Mouse (Mus musculus) gastrocnemius, postnatal 25 days (tissue): ENCODE measurements around the gene Fam107a. TPM values are rescaled to one million over a fixed set of nuclear protein-coding genes. Genes with fewer than 3 reads are reported as not detected.
"Not testable (repeated sequence)": the region's sequence is repeated elsewhere in the genome, so short reads cannot be mapped to it uniquely, and the experiment has no call there.

ENCODE experiments used
- DNase-seq: peaks from one replicate; pipeline ENCODE4 v3.0.0; 2022
- total RNA-seq, 2 experiments: library from RNA; stranded (reverse); gene quantifications; 1 replicate in 1 of 2; 2 replicates in 1 of 2; pipeline ENCODE4 v1.2.3; 2021

Fam107a gene
- total RNA-seq, 2 experiments from 2014 or later: 3.4 to 6.3 TPM

DNA sequence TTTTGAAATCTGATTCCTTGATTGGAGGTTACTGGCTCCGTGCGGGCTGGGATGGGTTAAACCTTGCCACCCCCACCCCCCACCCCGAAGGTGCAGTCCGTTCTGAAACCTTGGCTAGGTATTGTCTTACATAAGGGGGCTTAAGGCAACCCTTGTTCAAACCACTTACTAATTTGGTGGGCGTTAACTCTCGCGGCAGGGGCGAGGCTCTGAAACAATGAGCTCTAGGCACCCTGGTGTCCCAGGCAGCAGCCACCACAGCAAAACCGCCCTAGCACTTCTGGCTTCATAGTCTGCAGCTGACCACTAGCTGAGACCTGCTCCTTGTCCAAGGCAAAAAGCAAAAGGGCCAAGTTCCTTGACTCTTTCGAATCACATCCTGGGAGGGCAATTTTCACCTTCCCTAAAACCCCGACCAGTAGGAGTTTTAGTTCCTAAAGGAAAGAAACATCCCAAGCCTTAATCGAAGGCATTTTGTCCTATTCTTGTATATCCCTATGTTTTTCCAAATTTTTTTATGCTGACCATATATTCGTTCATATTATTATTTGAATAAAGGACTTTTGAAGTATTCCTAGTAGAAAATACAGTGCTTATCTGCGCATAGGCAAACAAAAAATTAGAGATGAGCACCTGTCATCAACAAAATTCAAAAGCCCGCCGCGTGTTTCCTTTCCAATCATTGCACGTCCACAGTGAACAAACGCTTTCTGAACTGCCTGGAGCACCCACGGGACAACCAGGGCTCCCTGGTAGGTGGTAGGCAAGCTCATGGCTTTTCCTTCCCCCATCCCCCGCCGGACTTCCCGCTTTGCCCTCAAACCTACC is 1.2 kb downstream of the Fam107a start:
- no peak for DNase-seq

DNA sequence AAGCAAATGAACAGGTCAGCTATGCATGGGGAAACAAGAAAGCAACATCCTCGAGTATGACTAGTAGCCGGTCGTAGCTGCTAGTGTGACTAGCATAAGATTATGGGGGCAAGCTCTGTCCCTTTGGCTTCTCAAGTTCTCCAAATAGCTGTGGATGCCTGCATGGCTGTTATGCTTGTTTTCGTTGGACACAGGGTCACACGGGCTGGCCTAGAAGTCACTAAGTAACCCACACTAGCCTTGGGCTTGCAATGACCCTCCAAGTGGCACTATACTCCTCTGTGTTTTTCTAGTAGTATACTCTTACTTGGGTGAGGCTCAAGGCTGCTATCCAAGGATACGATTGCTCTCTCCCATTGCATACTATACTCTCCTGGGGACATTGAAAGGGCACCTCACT is 2.7 kb downstream of the Fam107a start:
- no peak for DNase-seq

DNA sequence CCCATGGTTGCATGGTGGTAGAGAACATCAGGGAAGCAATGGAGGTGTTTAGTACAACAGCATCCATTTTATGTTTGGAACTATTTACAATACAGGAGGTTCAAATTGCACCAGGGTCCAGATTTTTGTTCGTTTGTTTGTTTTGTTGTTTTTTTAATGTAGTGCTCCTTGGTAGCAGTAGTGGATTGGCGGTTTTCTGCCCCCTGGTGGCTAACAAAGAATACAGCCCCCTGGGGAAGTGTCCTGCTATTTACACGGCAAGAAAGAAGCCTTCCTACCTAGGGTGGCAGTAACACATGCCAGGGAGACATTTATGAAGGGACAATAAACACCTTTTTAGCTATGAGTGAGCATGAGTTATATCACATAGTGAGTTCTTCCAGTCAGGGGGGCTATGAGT is 3.3 kb downstream of the Fam107a start:
- DNase-seq: no peak

GRCm38 (mm10) chr14:8313877-8314276 is 3.9 kb downstream of the Fam107a start:
- DNase-seq: no peak

GRCm38 (mm10) chr14:8309621-8310141 is 8.1 kb downstream of the Fam107a start:
- peak; percentile 29 for DNase-seq

- no peak for DNase-seq
Measured at GRCm38 (mm10) chr14:8308650-8309049, 9.2 kb downstream of the Fam107a start.

DNA sequence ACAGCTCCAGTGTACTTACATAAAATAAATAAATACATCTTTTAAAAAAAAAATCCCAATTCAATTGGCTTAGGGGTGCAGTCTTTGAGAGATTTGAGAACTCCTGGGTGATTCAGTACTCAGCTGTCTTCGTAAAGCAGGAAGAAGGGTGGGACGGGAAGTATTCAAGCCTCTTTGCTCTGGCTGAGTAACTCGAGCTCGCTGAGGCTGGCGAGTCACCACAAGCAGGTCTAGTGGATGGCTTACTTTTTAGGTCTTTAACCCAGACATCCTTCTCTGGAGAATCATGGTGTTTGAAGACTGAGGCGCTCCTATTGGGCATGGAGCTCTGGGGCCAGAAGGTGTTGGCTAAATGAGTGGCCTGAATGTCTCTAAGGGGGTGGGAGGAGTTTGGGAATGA is 10.9 kb downstream of the Fam107a start:
- DNase-seq: no peak

GRCm38 (mm10) chr14:8305014-8305413 is 12.8 kb downstream of the Fam107a start:
- no peak for DNase-seq

DNA sequence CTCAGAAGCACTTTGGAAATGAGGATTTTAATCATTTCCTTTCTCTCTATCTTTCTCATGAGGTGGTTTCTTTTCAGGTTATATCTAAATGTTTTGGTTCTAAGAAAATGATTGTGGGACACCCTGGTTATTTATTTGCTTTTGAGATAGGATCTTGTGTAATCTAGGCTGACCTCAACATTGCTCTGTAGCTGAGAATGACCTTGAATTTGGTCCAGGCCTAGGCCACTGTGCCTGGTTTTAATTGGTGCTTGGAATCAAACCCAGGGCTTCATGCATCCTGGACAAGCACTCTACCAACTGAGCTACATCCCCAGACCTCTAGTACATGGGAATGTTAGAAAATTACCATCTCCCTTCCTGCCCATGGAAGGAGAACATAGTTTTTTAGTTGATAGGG is 13.7 kb downstream of the Fam107a start:
- DNase-seq: no peak

GRCm38 (mm10) chr14:8302687-8303086 is 15.1 kb downstream of the Fam107a start:
- DNase-seq: no peak

GRCm38 (mm10) chr14:8300281-8300680 is 17.5 kb downstream of the Fam107a start:
- peak; percentile 22 for DNase-seq

GRCm38 (mm10) chr14:8297889-8298293 is 19.9 kb downstream of the Fam107a start:
- no peak for DNase-seq

DNA sequence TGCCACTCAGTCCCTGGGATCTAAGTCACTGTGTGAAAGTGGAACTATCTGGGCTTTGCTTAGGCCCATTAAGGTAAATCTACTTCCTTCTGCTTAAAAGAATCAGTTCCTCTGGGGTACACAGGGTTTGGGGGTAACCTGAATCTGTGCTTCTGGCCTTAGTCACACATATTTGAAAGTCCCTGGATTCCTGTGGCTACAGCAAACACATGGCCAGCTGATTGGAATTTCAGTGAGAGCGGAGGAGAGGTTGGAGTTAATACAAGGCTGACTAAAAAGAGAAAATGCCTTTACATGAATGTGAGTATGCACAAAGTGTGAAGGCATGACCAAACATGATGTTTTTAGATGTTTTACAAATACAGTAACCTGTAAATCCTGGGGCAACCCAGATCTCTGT is 23.6 kb downstream of the Fam107a start:
- no peak for DNase-seq

DNA sequence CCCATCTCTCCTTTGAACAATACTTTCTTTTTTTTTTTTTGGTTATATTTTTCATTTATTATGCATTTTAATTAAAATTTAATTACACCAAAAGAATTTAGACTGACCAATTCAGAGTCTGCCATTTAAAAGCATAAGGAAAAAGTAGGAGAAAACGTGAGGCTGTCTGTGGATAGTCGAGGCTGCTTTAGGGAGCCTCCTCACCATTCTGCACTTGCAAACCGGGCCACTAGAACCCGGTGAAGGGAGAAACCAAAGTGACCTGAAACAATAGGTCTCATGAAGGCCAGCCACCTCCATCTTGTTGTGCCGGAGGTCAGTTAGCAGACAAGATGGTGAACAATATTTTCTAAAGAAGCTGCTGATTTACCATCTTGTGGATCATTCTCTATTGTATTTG is 31.2 kb downstream of the Fam107a start:
- peak; percentile 47 for DNase-seq

DNA sequence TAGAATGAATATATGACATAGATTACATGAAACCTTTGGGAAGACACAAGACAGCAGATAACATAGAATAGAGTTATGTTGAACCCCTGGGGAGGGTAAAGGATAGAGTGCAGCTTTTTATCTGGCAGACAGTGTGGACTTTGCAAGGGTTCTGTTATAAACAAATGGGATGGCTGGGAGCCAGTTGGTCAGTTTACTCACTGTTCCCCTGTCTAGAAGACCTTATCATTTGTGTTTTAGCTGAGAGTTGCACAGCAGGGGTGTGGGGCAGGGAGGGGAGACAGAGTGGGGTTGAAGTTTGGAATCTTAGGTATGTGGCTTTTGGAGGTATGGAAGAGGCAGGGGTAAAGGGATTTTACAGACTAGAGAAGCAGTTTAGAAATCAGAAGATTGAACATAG is 34.0 kb downstream of the Fam107a start:
- no peak for DNase-seq

DNA sequence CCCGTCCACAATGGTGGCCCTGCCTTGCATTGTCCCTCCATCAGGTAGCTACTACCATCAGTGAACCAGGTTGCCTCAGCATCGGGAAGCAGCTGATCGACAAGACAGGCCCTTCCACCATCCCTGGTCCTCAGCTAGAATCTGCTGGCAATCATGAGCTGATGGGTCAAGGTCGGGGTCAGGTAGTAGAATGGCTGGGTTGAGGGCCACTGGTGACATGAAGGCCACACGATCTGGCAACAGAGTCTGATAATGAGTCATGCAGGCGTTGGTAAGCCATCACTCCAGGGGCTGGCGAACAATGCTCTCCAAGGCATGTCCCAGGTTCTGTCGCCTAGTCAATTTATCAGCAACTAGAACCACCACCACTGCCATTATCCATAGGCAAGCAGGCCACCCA is 46.5 kb downstream of the Fam107a start:
- not testable (repeated sequence) for DNase-seq

- DNase-seq: no peak
Measured at GRCm38 (mm10) chr14:8264378-8264777, 53.4 kb downstream of the Fam107a start.

- DNase-seq: no peak
Measured at GRCm38 (mm10) chr14:8262242-8262641, 55.6 kb downstream of the Fam107a start.

GRCm38 (mm10) chr14:8260214-8260613 is 57.6 kb downstream of the Fam107a start:
- DNase-seq: no peak

DNA sequence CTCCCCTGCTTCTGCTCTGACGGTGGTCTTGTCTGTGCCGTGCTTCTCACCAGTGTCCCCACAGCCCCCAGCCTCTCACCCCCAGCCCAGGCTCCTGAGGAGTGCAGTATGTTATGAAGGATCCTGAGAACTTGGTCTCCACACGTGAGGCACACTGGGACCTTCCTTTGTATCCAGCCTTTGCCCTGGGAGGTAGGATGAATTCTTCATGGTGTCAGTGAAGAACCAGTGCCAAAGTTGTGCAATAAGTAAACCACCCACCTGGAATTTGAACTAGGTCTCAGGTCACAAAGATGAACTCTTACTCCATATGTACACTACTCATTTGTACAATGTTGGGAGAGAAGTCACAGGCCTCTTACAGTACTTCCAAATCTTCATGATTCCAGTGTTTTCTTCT is 58.7 kb downstream of the Fam107a start, which contains the start of gene Acox2:
Acox2 (minus strand) TSS at position 188 of the 400 bp plus-strand sequence.
- DNase-seq: no peak

- DNase-seq: no peak
Measured at GRCm38 (mm10) chr14:8258752-8259151, 59.1 kb downstream of the Fam107a start.

GRCm38 (mm10) chr14:8258335-8258627 is 59.5 kb downstream of the Fam107a start:
- no peak for DNase-seq

DNA sequence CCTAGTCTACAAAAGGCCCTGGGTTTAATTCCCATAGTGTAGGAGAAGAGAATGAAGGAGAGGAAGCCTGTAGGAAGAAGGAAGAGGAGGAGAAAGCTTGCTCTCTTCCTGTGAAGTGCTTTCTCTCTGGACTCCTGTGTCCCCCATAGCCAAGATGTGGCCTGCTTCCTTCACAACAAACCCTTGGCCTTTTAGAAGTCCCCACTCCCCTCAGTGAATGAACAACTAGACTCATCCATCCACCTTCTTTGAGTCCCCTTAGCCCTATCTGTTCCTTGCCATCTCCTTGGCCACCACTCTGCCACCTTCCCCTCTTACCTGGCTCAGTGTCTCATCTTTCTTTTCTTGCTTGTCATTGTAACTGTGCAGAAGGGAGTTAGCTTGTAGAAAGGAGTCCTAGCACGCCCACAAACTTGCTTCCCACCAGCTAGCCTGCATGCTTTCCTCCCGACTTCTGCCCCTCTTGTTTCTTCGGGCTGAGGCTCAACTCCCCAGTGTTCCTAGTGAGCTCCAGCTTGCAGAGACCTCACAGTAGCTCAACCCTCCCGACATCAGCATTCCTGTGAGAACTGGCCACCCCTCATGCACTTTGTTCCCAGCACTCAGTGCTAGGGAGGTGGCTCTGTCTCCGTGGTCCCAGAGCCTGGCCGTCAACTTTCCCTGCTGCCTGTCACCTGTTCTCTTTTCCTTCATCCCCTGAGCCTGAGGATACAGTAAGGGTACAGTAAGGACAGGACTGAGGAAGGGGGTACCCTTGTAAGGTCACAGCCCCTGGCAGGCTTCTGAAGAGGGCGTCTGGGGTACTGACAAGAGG is 60.1 kb downstream of the Fam107a start:
- DNase-seq: no peak
